Mouse (Mus musculus): ENCODE measurements at regions not wholly inside any gene's neighbourhood (a gene's known extent, or its start where the extent isn't known, plus 50 kb on each side); places are given as distances from the start of the nearest gene placed in this dataset.

DNA sequence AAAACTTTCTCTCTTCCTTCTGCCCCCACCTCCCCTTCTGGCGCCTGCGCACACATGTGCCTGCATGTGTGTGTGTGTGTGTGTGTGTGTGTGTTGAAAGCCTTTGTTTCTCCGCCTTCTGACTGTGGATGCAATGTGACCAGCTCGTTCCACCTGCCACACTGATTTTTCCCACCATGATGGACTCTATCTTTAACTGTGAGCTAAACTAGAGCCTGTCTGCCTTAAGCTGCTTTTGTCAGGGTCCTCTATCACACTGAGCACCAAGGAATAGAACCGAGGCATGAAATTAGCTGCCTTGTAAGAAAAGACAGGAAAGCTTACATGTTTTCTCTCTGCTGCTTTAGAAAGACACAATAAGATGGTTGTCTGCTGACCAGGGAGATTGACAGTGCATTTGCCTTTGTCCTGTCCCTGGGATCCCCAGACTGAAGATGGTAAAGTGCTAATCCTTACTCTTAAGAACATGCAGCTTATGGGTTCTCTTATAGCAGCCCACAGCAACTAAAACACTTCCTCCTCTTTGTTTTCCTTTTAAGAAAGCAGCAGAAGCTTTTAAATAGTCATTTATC is 1468.7 kb downstream of the Slc22a22 start:
- H3K4me3 ChIP-seq (ENCODE audit: insufficient read depth, low read depth, low read length), result no peak overlapping the region
- no peaks in the 10 kb centered on the region for H3K4me1 ChIP-seq (ENCODE audit: control insufficient read depth, insufficient read depth, insufficient read length, low read length)
- no peak overlapping the region for H3K27ac ChIP-seq (replicated peaks; ENCODE audit: low read depth, low read length)

DNA sequence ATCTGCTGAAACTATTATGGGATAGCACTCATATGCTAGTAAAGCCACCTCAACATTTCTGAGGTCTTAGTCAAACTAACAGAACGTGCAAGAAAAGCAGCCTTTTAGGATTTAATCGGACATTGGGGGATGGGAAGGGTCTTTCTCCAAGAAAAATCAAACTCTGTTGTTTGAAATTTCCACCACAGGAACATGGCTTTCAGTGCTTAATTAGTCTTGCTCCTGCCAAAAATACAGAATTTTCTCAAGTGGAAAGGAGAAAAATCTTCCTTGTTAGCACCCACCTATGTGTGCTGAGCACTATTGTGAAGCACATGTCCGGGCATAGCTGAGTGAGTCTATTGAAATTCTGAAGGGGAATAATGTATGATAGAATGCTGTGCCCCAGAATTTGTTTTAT is 1470.0 kb downstream of the Slc22a22 start:
- Histone ChIP-seq H3K4me1 (ENCODE audit: control insufficient read depth, insufficient read depth, insufficient read length, low read length) (no peaks in the 10 kb centered on the region), H3K27ac (replicated peaks; ENCODE audit: low read depth, low read length) (no peak overlapping the region), H3K4me3 (ENCODE audit: insufficient read depth, low read depth, low read length) (no peak overlapping the region)

DNA sequence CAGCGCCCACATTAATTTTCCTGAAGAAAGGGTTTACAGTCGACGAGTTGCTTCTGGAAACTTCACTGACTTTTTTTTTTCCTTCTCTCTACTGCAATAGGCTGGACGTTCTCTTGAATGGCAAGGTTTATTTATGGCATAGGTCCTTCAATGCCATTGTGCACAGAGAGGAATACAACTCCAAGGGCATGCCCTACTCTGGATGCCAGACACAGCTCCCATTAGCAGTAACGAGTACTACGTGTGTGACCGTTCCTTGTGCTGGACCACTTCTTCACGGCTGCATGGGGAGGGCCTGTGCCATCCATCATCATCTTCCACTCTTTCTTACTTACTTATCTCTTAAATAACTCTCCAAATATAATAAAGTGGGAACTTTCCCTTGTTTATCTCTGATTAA is 1472.1 kb downstream of the Slc22a22 start:
- Histone ChIP-seq H3K4me3 (ENCODE audit: insufficient read depth, low read depth, low read length) (no peak overlapping the region), H3K4me1 (ENCODE audit: control insufficient read depth, insufficient read depth, insufficient read length, low read length) (no peaks in the 10 kb centered on the region), H3K27ac (replicated peaks; ENCODE audit: low read depth, low read length) (no peak overlapping the region)

DNA sequence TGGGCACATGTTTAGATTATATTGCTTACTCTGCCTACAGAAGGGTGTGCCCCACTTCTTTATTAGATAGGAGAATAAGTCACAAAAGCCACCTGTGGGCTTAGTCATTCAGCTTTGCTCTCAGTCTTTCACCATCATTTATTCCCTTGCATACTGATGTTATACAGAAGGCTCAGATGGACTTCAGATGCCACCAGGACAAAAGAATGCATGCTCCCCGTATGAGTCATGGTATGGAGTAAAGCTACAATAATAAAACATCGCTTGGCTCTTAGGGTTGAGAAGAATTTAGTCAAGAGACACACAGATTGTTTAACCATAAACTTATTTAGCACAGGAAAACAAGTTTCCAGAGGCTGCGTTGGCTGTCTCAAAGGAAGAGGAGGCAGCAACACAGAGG is 1473.5 kb downstream of the Slc22a22 start:
- Histone ChIP-seq H3K4me3 (ENCODE audit: insufficient read depth, low read depth, low read length) (no peak overlapping the region), H3K4me1 (ENCODE audit: control insufficient read depth, insufficient read depth, insufficient read length, low read length) (no peaks in the 10 kb centered on the region), H3K27ac (replicated peaks; ENCODE audit: low read depth, low read length) (no peak overlapping the region)

DNA sequence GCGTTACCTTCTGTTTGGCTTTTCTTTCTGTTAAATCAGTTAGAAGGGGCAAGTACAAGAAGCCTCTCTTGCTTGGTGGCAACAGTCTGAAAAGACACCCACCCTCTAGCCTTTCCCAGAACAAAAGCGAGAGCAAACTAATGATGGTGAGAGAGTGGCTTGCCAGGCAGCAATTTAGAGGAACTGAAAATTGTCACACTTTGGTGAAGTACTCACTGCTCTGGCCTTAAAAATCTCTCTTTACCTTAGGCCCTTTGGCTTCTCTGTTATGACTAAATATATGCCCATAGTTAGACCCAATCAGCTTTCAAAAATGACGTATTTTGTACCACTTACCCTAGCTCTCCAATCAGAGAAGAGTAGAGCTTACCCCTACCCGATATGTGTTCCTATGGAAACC is 1477.8 kb downstream of the Slc22a22 start:
- Histone ChIP-seq H3K27ac (replicated peaks; ENCODE audit: low read depth, low read length) (no peak overlapping the region), H3K4me3 (ENCODE audit: insufficient read depth, low read depth, low read length) (no peak overlapping the region), H3K4me1 (ENCODE audit: control insufficient read depth, insufficient read depth, insufficient read length, low read length) (no peaks in the 10 kb centered on the region)

DNA sequence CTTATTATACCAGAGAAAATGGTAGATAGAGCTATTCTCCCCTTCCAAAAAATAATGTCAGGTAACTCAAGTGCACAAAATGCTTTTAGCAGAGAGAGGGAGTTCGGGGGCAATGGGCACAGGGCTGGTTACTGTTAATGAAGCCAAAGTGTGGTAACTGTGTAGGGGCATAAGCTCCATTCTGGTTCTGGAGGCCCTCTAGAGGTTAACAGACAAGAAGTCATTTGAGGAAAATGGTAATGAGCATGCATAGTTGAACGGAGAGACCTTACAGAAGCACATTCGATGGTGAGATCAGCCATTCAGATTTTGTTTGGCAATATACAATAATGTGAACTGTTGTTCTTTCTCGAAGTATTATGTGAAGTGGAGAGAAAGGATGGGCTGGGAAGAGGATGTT is 1479.4 kb downstream of the Slc22a22 start:
- Histone ChIP-seq H3K4me3 (ENCODE audit: insufficient read depth, low read depth, low read length) (no peak overlapping the region), H3K4me1 (ENCODE audit: control insufficient read depth, insufficient read depth, insufficient read length, low read length) (no peaks in the 10 kb centered on the region)

DNA sequence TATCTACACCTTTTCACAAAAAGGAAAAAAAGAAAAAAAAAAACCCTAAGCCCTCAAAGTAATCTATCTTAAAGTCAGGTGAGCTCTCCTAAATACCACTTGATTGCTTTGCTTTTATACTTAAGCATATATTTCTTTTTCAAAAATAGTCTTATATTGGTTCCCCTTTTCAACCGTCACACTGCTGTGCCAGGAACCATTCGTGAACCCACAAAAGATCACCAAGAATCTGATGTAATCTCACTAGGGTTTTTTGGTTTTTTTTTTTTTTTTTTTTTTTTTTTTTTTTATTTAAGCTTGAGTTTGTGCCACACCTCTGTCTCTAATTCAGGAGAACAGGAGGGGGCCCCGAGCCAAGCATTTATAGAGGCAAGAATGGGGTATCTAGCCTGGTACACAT is 1482.7 kb downstream of the Slc22a22 start:
- H3K4me3 ChIP-seq (ENCODE audit: insufficient read depth, low read depth, low read length), result no peak overlapping the region
- no peaks in the 10 kb centered on the region for H3K4me1 ChIP-seq (ENCODE audit: control insufficient read depth, insufficient read depth, insufficient read length, low read length)
- no peak overlapping the region for H3K27ac ChIP-seq (replicated peaks; ENCODE audit: low read depth, low read length)

More for the DNA sequence above, 1479.4 kb downstream of the Slc22a22 start:
- no peak overlapping the region for H3K27ac ChIP-seq (replicated peaks; ENCODE audit: low read depth, low read length)

DNA sequence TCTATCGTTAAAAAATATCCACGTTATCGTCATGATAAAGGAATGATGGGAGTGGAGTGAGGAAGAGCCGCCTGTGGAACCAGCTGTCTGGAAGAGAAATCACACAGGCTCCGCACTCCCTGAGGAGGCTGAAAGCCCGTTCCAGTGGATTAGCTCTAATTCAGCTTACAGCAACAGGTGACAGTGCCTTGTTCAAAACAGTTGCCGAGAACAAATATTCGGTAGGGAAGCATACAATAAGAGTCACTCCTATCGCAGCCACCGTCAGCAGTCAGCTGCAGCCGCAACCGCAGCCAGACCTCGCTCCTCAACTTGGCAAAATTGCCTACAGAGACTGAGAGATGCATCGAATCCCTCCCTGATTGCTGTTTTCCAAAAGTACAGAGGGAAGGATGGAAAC is 1501.6 kb downstream of the Slc22a22 start:
- no peak overlapping the region for H3K4me3 ChIP-seq (ENCODE audit: insufficient read depth, low read depth, low read length)
- no peak overlapping the region for H3K27ac ChIP-seq (replicated peaks; ENCODE audit: low read depth, low read length)
- H3K4me1 ChIP-seq (ENCODE audit: control insufficient read depth, insufficient read depth, insufficient read length, low read length), result no peaks in the 10 kb centered on the region

DNA sequence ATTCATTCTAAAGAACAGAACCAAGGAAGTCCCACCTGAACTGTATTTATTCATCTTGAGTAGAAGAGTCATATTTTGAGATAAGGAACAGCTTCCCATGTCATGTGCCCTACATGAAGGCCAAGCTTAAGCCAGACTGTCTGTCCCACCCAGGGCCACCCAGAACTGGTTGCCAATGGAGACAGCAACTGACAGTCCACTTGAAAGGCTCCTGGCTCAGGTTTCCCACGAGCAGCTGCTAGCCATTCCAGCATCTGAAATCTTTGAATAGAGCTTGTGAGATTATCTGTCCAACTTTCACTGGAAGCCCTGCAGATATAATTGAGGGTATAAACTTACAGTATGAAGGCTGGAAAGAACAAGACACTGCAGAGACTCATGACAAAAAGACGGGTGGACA is 1510.6 kb downstream of the Slc22a22 start:
- no peaks in the 10 kb centered on the region for H3K4me1 ChIP-seq (ENCODE audit: control insufficient read depth, insufficient read depth, insufficient read length, low read length)
- no peak overlapping the region for H3K4me3 ChIP-seq (ENCODE audit: insufficient read depth, low read depth, low read length)
- H3K27ac ChIP-seq (replicated peaks; ENCODE audit: low read depth, low read length), result no peak overlapping the region

DNA sequence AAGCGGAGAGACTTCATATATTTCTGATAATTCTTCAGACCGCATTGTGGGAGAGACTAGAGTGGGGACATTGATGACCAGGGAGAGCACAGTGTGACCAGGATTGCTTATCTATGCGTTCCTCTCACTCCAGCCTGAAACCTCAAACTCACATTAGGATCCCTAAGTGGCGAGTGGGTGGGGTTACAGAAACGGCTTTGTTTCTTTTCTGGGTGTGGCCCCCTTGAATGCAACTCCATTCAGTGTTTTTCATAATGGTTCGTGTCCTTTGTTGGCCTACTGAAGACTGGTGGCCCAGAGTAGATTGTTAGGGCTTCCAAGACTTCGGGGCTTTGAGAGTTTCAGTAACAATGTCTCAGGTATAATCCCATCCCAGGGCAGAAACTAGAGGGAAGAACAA is 1512.1 kb downstream of the Slc22a22 start:
- H3K4me3 ChIP-seq (ENCODE audit: insufficient read depth, low read depth, low read length), result no peak overlapping the region
- H3K4me1 ChIP-seq (ENCODE audit: control insufficient read depth, insufficient read depth, insufficient read length, low read length), result no peaks in the 10 kb centered on the region
- no peak overlapping the region for H3K27ac ChIP-seq (replicated peaks; ENCODE audit: low read depth, low read length)

DNA sequence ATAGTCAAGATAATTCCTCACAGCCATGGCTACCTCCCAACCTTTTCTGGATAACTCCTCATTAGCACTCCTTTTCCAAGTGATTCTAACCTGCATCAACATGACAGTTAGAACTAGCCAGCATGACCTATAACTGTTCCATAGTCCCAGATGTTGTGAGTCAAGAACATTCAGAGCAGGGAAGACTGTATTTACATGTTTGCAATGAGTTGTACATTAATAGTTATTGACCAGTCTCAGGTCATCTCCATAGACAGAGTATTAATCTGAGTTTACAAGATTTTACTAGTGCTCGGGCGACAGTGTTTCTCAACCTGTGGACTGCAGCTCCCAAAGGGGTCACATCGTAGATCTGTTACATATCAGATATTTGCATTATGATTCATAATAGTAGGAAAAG is 1515.3 kb downstream of the Slc22a22 start:
- Histone ChIP-seq H3K4me3 (ENCODE audit: insufficient read depth, low read depth, low read length) (no peak overlapping the region), H3K4me1 (ENCODE audit: control insufficient read depth, insufficient read depth, insufficient read length, low read length) (no peaks in the 10 kb centered on the region), H3K27ac (replicated peaks; ENCODE audit: low read depth, low read length) (no peak overlapping the region)

Measured in brown adipose tissue, adult 24 weeks (tissue).